Mouse (Mus musculus) kidney, postnatal 0 days (tissue): ENCODE results near the gene Pias1. TPM values are rescaled to one million over a fixed set of nuclear protein-coding genes. Genes with fewer than 3 reads are reported as not detected.

Source experiments
- ATAC-seq: fragments of 200-750 bp; cut with Nextera tagmentation; replicated peaks from 2 replicates; pipeline ENCODE4 v1.8.0; 2017; ENCODE audit warnings: low read depth, moderate number of reproducible peaks, moderate TSS enrichment, moderate library complexity; ENCODE audit not compliant: low FRiP score
- DNase-seq: peaks from one replicate; pipeline ENCODE4 v3.0.0-alpha.2; 2016; ENCODE audit warnings: low spot score
- H3K27ac ChIP-seq: fragments of 300-500 bp; sonication (generic); 2 replicates; pipeline ENCODE4 v1.5.1; 2014; ENCODE audit warnings: mild to moderate bottlenecking
- H3K27me3 ChIP-seq: fragments of 300-500 bp; sonication (generic); 2 replicates; pipeline ENCODE4 v1.6.1; 2014; ENCODE audit warnings: low read length, mixed read lengths; ENCODE audit not compliant: insufficient read depth
- H3K36me3 ChIP-seq: fragments of 300-500 bp; sonication (generic); 2 replicates; pipeline ENCODE4 v1.6.1; 2014; ENCODE audit warnings: low read length, mixed read lengths; ENCODE audit not compliant: insufficient read depth
- H3K4me1 ChIP-seq: fragments of 300-500 bp; sonication (generic); replicated peaks from 2 replicates; pipeline ENCODE4 v1.6.1; 2014; ENCODE audit warnings: antibody characterized with exemption, low read length, mixed read lengths; ENCODE audit not compliant: insufficient read depth
- H3K4me2 ChIP-seq: fragments of 300-500 bp; sonication (generic); 2 replicates; pipeline ENCODE4 v1.6.1; 2014; ENCODE audit warnings: mild to moderate bottlenecking, low read length, moderate library complexity, mixed read lengths
- H3K4me3 ChIP-seq: fragments of 300-500 bp; sonication (generic); replicated peaks from 2 replicates; pipeline ENCODE4 v1.5.1; 2014; ENCODE audit warnings: low read depth, low read length
- H3K9ac ChIP-seq: fragments of 300-500 bp; sonication (generic); 2 replicates; pipeline ENCODE4 v1.6.1; 2014; ENCODE audit warnings: low read depth, low read length
- H3K9me3 ChIP-seq: fragments of 300-500 bp; sonication (generic); replicated peaks from 2 replicates; pipeline ENCODE4 v1.6.1; 2016; ENCODE audit warnings: low read length, inconsistent platforms, mixed read lengths
- CTCF ChIP-seq: IDR thresholded peaks from 2 replicates; pipeline ENCODE4 v1.5.1; 2016; ENCODE audit warnings: antibody characterized with exemption, low read depth, mild to moderate bottlenecking, moderate library complexity
- WGBS: fragments of 180-500 bp; shearing (Covaris S2); extraction: QIAGEN DNeasy Blood & Tissue Kit; methylation state at CpG from one replicate; pipeline ENCODE4 v1.1.7; 2014; 5-methylcytosine and 5-hydroxymethylcytosine counted together
- polyA plus RNA-seq: library from polyadenylated mRNA; unstranded; fragments of >200 nt; fragmentation: Nextera tagmentation; extraction: Ambion mirVana; gene quantifications from 2 replicates; pipeline ENCODE4 v1.2.1, GENCODE M21; 2015

Pias1 gene
- polyA plus RNA-seq, 1 experiment from 2014 or later = 48.6 TPM

- no peaks in the 10 kb centered on the region for H3K9me3 ChIP-seq
- no peaks in the 10 kb centered on the region for H3K36me3 ChIP-seq
- no peak for ATAC-seq
- no peaks in the 10 kb centered on the region for H3K27me3 ChIP-seq
- no peak for TF ChIP-seq CTCF
- WGBS = 55% methylated on average over 2 of the region's 2 CpGs
- H3K9ac ChIP-seq = no peak overlapping the region
- no peak overlapping the region for H3K4me2 ChIP-seq
- no peak overlapping the region for H3K4me3 ChIP-seq
- no peak overlapping the region for H3K27ac ChIP-seq
- no peak for DNase-seq
- H3K4me1 ChIP-seq = 0 out of 2 replicates have a peak, but pooled peaks cover 10% of the 10 kb centered on the region
Observed at GRCm38 (mm10) chr9:62934700-62935400, 52.9 kb downstream of the Pias1 start.

DNA sequence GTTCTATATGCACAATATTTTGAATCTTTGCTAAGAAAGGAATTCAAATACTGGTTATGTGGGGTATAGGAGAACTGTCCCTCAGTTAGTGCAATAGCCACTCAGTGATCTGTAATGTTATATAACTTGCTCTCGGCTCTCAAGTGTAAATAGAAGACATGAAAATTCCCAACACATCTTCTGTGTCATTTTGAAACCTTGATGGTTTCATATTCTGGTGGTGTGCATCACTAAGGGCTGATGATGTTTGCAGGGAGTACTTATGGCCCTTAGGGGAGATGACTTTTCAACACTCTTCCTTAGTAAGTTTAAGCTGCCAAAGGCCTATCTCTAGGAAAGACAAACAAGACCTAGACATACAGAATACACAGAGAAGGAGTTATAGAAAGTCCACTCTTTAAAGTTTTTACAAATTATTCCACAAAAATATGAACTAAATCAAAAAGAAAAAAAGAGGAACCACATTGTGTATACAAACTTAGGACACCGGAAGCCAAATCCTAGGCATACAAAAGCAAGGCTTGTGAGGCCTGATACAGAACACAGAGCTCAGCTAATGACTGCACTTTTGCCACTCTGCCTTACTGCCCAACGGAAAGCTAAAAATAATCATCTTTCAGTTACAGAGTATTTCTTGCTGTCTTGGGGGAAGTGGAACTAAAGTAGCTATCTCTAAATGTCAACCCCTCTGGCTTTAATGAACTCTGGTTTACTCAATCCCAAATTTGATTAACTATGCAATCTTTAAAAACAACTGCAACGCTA is 55.0 kb downstream of the Pias1 start:
- Histone ChIP-seq H3K27ac (no peak overlapping the region), H3K9ac (no peak overlapping the region), H3K4me2 (no peak overlapping the region), H3K36me3 (no peaks in the 10 kb centered on the region), H3K27me3 (no peaks in the 10 kb centered on the region), H3K9me3 (no peaks in the 10 kb centered on the region), H3K4me3 (no peak overlapping the region), H3K4me1 (0 out of 2 replicates have a peak, but pooled peaks cover 10% of the 10 kb centered on the region)
- DNase-seq = no peak
- ATAC-seq = no peak
- no peak for TF ChIP-seq CTCF
- WGBS = 77% methylated on average over 4 of the region's 4 CpGs

- DNase-seq (no peak), ATAC-seq (no peak)
- Histone ChIP-seq H3K27me3 (no peaks in the 10 kb centered on the region), H3K27ac (no peak overlapping the region), H3K4me1 (no peaks in the 10 kb centered on the region), H3K9ac (no peak overlapping the region), H3K9me3 (no peaks in the 10 kb centered on the region), H3K4me3 (no peak overlapping the region), H3K4me2 (no peak overlapping the region), H3K36me3 (peaks cover 8% of the 10 kb centered on the region; the same call in 1 of the 2 replicates)
- 84% methylated on average over 2 of the region's 2 CpGs for WGBS
- TF ChIP-seq CTCF = no peak
Observed at GRCm38 (mm10) chr9:62924886-62925610, 62.7 kb downstream of the Pias1 start.

DNA sequence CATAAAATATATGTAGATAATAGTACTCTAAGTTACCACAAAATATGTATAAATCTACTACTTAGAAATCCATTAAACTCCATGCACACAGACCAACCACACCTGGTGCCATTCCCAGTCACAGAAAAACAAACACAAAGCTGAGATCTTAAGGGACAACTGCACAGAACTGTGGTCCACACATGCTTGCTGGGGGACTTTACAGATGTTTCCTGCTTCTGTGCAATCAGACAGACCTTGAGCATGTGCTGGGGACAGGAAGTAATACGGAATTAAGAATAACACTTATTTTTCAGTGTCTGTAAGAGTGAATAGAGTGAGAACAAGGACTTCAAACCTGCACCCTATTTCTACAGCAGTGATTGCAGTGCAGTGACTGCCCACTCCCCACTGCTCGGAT is 66.8 kb downstream of the Pias1 start:
- no peak overlapping the region for H3K27ac ChIP-seq

DNA sequence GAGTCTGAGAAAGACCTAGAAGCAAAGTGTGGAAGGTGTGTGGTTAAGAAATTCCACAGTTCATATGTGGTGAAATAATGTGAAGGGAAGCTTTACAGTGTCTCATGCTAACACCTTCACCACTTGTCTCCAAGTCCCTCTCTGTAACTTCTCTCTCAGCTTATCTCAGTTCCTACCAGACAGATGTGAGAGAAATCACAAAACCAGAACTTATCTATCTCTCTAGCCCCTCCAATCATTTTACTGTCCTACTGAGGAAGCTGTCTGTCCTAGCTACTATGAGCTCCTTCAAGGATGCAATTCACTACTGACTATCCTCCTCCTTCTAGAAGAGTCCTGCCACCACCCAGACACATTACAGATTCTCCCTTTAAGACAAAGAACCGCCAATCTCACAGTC is 70.7 kb downstream of the Pias1 start:
- no peaks in the 10 kb centered on the region for H3K4me1 ChIP-seq
- no peak overlapping the region for H3K4me2 ChIP-seq
- peaks cover 17% of the 10 kb centered on the region for H3K36me3 ChIP-seq
- DNase-seq (no peak), ATAC-seq (no peak)
- no peaks in the 10 kb centered on the region for H3K9me3 ChIP-seq
- H3K9ac ChIP-seq = no peak overlapping the region
- no peaks in the 10 kb centered on the region for H3K27me3 ChIP-seq
- 96% methylated on average over 1 of the region's 1 CpGs for whole genome bisulfite sequencing
- H3K4me3 ChIP-seq = no peak overlapping the region
- TF ChIP-seq CTCF = no peak
- H3K27ac ChIP-seq = no peak overlapping the region

More for the DNA sequence above, 66.8 kb downstream of the Pias1 start:
- Histone ChIP-seq H3K4me3 (no peak overlapping the region), H3K4me1 (no peaks in the 10 kb centered on the region), H3K4me2 (no peak overlapping the region), H3K27me3 (no peaks in the 10 kb centered on the region), H3K9ac (no peak overlapping the region), H3K9me3 (no peaks in the 10 kb centered on the region), H3K36me3 (peaks cover 17% of the 10 kb centered on the region)
- TF ChIP-seq CTCF = no peak
- WGBS = 73% methylated on average over 2 of the region's 2 CpGs
- DNase-seq (no peak), ATAC-seq (no peak)

- Histone ChIP-seq H3K4me1 (no peaks in the 10 kb centered on the region), H3K36me3 (peaks cover 20% of the 10 kb centered on the region), H3K4me3 (no peak overlapping the region), H3K27me3 (no peaks in the 10 kb centered on the region), H3K4me2 (no peak overlapping the region), H3K27ac (no peak overlapping the region), H3K9me3 (no peaks in the 10 kb centered on the region), H3K9ac (no peak overlapping the region)
- DNase-seq = no peak
- TF ChIP-seq CTCF = no peak
- no peak for ATAC-seq
- WGBS = 82% methylated on average over 5 of the region's 5 CpGs
Observed at GRCm38 (mm10) chr9:62913390-62914069, 74.2 kb downstream of the Pias1 start.
